Mouse (Mus musculus) erythroid progenitor cell, adult 5-6 weeks (primary cell): ENCODE data around the gene Lck. TPM values are rescaled to one million over a fixed set of nuclear protein-coding genes. Genes with fewer than 3 reads are reported as not detected.
A peak's percentile ranks its signal among the peaks of the same experiment; 100 is the strongest.

Experiments used
- ATAC-seq: replicated peaks from 2 replicates; pipeline ENCODE4 v1.8.0; 2016; ENCODE audit warnings: moderate number of reproducible peaks, mild to moderate bottlenecking, moderate TSS enrichment, inconsistent platforms; ENCODE audit not compliant: poor library complexity, low FRiP score, severe bottlenecking
- total RNA-seq, 2 experiments: library from RNA; stranded (forward) in 1 of 2; stranded (reverse) in 1 of 2; fragments of 150-400 nt in 1 of 2; fragments of 186-747, 209-891 nt in 1 of 2; gene quantifications; 2 replicates each; pipeline versions ENCODE4 v1.2.3 to v1.2.4; 2015 to 2017; ENCODE audit warnings: low replicate concordance in 2 of 2

Lck gene
- total RNA-seq, 2 experiments from 2014 or later, result 8.0 to 8.5 TPM

- no peak for ATAC-seq
Observed at GRCm38 (mm10) chr4:129586943-129587342, 13.5 kb upstream of the Lck start.

DNA sequence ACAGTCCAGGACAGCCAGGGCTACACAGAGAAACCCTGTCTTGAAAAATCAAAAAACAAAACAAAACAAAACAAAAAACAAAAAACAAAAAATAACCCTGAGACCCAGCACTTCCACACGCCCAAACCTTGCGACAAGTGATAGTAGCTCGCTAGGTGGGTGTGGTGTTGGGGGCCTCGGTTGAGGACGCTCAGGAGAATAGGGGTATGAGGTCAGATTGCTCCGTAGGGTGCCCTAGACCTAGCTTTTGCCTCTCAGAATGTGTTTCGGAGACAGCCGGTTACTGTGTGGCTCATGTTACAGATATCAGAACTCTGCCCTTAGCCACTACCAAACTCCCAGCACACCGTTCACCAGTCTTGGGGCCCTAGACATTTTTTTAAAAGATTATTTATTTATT is 12.3 kb upstream of the Lck start:
- no peak for ATAC-seq

GRCm38 (mm10) chr4:129584884-129585608 is 11.6 kb upstream of the Lck start:
- ATAC-seq, result peak; percentile 75

GRCm38 (mm10) chr4:129584370-129584769 is 10.9 kb upstream of the Lck start:
- no peak for ATAC-seq

GRCm38 (mm10) chr4:129582251-129582650 is 8.8 kb upstream of the Lck start:
- no peak for ATAC-seq

- ATAC-seq, result no peak
Observed at GRCm38 (mm10) chr4:129580347-129580746, 6.9 kb upstream of the Lck start.

DNA sequence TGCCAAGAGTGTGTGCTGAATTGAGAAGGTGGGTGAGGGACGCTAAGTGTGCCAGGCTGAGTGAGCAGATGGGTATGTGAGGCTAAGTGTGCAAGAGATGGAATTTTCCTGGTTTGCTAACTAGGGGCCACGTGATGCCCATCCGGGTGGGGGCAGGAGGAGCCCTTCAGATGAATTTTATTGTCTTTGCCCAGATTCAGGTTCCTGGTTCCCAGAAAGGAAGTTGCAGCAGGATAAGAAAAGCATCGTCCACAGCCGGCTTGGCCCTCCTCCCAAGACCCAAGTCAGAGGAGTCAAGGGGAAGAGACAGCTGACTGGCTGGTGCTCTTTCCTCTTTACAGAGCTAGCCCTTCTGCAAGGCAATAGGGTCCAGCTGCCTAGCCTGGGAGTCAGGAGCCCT is 5.0 kb upstream of the Lck start, which contains the start of gene Fam167b:
Gene Fam167b (minus strand): TSS at position 84 of the 400 bp plus-strand sequence.
- ATAC-seq, result 0 out of 2 replicates have a peak, but pooled peaks have one; percentile 28

DNA sequence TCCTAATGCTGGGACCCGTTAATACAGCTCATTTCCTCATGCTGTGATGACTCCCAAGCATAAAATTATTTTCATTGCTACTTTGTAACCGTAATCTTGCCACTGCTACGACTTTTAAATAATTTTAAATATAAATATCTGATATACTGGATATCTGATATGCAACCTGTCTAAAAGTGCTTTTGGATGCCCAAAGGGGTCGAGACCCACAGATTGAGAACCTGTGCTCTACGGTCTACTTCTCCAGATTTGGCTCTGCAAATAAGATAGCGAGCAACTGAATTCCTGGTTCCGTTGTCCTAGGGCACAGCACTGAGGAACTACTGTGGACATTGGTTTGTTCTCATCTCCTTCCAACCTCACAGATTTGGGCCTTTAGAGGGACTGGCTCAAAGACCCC is 4.2 kb upstream of the Lck start:
- ATAC-seq, result no peak

GRCm38 (mm10) chr4:129576863-129577491 is 3.5 kb upstream of the Lck start:
- ATAC-seq, result peak; percentile 67; the same call in 1 of the 2 replicates

DNA sequence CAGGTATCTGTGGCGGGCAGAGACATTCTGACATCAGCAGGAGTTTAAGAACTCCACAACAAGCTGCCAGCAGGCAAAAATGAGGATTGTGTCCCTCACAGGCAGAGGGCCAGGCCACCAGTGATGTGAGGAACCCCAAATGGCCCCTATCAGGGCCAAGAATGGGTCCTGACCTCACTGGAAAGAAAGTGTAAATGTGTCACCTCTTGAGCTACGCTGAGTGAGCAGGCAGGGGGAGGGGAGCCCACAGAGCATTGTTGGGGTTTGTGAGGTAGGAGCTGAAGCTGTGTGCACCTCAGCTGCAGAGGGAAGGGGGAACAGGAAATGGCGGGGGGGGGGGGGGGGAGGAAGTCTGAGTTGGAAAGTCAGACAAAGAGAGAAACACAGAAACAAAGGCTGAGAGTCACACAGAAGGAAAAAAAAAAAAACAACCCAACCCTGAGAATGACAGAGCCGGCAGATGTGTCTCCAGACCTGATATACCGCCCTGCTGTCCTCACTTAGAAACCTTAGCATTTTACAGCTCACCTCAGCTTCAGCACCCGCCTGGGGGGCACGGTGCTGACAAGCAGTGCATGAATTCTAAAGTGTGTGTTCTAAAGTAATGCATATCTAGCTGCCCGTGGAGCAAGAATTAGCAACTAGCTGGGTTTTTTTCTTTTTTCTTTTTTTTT is 1.9 kb upstream of the Lck start:
- ATAC-seq, result no peak

- ATAC-seq, result no peak
Observed at GRCm38 (mm10) chr4:129573093-129573370, 409 bp downstream of the Lck start.

DNA sequence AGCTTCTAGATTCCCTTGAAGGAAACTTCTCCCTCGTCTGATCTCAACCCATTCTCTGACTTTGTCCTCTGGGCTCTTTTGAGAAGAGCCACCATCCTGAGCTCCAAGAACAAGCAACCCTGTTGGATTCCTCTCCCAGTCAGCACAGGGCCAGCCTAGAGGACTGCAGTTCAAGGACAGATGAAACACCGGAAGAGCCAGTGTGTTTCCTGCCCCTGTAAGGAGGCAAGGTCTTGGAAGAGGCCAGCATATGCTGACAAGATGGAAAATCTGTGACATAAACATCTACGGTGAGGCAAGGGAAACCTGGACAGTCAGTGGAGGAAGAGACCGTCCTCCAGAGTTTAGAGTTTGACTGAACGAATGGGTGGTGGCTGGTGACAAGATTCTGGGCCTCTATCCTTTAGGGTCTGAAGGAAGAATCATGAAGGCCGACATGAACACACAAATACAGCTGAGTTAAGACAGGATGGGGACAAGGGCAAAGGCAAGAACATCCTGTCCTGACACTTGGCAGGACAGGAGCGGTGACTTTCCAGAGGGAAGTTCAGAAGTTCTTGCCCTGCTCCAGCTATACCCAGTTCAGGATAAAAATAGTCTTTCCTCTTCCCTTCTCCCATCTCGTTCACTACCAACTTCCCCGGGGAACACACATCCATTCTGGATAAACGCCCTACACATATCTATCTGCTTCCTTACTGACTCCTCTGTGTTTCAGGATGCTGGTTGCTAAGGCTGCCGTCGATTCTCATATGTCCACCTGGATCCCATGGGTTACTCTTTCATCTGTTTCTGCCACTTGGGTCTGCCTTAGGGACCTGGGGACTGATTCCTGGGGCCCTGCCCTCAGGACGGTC is 977 bp downstream of the Lck start:
- ATAC-seq, result no peak

DNA sequence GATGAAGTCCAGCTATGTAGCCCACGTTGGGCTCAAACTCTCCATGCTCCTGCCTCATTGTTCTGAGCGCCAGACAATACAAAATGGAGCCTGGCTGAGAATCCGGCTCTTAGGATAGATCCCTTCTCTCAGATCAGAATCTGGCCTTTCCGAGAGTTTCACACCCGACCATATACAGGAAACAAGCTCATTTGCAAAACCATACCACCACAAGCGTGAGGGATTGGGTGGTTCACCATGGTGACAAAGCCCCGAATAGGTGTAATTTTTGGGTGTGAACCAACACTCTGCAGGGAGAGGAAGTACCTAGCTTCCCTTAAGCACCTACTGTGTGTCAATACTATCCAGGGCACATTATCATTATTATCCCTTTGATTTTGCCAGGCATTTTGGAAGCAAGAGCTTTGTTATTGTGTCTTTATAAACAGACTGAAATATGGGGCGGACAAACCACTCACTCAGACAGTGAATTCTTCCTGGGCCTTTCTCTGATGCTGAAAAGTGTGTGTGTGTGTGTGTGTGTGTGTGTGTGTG is 1.8 kb downstream of the Lck start:
- no peak for ATAC-seq

GRCm38 (mm10) chr4:129570028-129570427 is 3.4 kb downstream of the Lck start:
- no peak for ATAC-seq

DNA sequence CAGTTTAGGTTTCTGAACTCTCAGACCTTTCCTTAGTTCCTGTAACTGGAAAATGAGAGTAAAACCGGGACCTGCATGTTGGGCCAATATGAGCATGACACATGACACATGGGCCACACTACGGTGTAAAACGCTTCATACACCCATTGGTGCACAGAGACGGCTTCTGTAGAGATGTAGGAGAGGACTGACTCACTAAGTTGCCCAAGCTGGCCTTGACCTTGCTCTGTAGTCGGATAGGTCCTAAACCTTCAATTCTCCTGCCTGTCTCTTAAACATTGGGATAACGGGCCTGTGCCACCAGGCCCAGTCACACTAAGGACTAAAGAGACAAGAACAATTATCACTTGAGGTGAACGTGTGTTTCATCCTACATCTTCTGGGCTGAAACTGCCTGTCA is 5.1 kb downstream of the Lck start:
- ATAC-seq, result no peak

DNA sequence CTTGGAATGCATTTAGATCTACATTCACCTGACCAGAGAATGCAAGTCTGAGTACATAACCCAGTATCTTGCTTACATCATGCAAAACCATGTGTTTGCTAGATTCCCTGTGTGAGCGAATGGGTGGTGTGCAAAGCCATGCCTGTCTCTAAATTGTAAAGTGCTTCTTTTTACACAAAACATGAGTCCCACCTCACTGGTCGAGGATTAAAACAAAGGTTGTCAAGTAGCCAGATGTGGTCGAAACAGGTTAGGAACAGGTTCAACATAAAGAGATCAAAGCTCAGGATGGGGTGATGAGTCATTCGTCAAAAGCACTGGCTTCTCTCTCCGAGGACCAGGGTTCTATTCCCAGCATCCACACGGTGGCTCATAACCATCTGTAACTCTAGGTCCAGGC is 8.3 kb downstream of the Lck start:
- ATAC-seq, result no peak

GRCm38 (mm10) chr4:129563718-129564117 is 9.7 kb downstream of the Lck start:
- no peak for ATAC-seq

DNA sequence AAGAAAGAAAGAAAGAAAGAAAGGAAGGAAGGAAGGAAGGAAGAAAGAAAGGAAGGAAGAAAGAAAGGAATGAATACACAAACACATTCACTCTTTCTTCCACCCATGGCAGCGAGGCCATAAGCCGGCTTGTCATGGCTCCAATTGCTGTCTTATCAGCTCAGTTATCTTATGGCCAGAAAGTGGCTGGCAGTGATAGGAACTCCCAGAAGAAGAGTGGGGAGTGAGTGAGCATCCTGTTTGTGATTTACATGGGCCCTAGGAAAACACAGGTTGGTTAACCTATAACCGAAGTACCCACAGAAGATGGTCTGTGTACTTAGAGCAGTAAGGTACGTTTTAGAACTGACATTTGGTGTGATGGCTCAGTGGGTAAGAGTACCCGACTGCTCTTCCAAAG is 12.3 kb downstream of the Lck start:
- ATAC-seq, result no peak

DNA sequence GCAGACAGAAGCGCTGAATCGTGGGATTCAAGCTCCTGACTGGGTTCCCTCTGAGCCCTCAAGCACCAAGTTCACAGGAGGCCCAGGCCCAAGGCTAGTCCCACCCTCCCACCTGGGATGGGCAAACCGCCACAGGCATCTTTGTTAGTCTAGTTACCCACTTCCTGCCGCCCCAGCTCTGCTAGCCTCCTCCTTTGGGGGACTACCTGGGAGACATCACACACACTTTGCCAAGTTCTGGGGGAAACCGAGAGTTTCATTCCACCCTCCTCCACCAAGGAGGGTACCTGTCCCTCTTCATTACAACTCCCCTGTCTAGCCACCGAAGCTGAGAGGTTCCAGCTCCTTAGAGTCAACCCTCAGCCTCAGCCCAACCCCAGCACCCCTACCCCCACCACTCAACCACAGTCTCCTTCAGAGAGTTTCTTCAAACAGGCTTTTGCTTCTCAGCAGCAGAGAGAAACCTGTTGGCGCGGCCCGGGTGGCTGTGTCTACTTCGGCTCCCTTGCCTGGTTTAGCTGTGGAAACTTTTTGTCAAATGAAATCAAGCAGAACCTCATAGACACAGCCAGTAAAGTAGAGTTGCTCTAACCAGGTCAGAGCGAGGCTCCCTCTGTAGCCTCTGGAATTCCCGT is 15.0 kb downstream of the Lck start:
- ATAC-seq, result no peak
